Mouse (Mus musculus): ENCODE results near the gene Qprt. TPM values are rescaled to one million over a fixed set of nuclear protein-coding genes. Genes with fewer than 3 reads are reported as not detected.

Qprt gene
- polyA plus RNA-seq (2012; rRNA removed) = 0.75 and 0.76 TPM in 2 replicates

DNA sequence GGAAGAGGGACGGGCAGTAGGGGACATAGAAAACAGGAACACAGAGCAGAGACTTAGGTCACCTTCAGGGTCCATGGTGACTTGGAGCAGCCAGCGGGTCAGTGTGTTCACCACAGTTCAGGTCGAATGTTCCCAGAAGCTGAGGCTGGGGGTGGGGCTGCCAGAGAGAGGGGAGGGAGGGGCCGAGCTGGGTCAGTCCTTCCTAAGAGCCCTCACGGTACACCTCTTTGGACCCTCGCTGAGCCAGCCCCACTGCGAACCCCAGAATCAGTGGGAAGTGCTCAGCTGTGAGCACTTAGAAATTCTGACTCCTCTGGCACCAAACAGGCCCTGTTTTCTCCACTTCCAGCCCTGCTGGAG lies at the start of gene Qprt:
Qprt (minus strand) TSS at position 316 of the 360 bp plus-strand sequence.
- DNase-seq (ENCODE audit: low read depth) = no peak
- TF ChIP-seq POLR2A (IDR thresholded peaks at IDR 0.05; ENCODE audit: borderline replicate concordance, extremely low read depth, insufficient read depth, insufficient read length, poor library complexity, severe bottlenecking) (no peak), CTCF (IDR thresholded peaks at IDR 0.05; ENCODE audit: borderline replicate concordance, extremely low read depth, insufficient read depth, insufficient read length) (no peak)

DNA sequence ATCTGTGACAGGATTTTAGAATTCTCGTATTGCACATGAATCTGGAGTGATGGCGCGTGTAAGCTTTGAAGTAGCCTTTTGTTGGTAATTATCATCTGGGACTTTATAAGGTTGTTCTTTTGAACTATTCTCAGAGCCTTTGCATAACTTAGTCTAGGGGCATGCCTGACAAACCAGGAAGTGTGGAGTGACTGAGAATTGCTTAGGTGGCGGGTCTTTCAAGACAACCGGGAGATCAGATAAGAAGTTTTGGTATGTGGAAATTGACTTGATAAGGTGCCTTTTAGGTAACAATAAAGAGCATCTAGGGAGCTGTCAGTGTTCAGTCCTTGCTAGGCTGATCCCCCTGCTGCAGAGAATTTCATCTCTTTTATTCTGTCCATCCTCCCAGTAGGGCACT lies 44.5 kb upstream of the Qprt start:
- no peak for DNase-seq (ENCODE audit: low read depth)
- no peak for TF ChIP-seq CTCF (IDR thresholded peaks at IDR 0.05; ENCODE audit: borderline replicate concordance, extremely low read depth, insufficient read depth, insufficient read length)
- TF ChIP-seq POLR2A (IDR thresholded peaks at IDR 0.05; ENCODE audit: borderline replicate concordance, extremely low read depth, insufficient read depth, insufficient read length, poor library complexity, severe bottlenecking) = no peak

DNA sequence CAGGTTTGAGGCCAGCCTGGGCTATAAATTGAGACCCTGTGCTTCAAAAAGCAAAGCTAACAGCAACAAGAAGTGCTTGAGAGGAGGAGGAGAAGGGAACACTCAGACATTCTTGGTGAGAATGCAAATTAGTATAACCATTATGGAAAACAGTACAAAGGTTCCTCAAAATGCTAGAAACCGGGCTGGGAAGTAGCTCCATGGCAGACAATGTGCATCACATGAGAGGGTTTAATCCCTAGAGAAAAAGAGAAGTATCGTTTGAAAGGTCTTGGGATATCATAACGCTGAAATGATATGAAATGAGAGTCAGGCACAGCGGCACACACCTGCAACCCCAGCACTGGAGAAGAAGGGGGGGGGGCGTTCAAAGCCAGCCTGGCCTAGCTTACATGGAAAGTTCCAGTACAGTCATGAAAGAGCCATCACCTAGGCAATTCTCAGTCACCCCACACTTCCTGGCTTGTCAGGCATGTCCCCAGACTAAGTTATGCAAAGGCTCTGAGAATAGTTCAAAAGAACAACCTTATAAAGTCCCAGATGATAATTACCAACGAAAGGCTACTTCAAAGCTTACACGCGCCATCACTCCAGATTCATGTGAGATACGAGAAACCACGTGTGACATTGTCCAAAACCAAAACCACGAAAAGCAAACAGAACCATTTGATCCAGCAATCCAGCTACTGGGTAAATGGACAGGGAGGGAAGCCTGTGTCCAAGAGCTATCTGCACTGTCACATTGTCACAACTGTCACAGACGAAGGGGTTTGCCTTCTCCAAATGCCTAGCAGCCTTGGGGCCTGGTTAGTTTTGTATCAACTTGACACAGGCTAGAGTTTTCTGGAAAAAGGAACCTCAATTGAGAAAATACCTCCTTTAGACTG lies 43.8 kb upstream of the Qprt start:
- TF ChIP-seq POLR2A (IDR thresholded peaks at IDR 0.05; ENCODE audit: borderline replicate concordance, extremely low read depth, insufficient read depth, insufficient read length, poor library complexity, severe bottlenecking) (no peak), CTCF (IDR thresholded peaks at IDR 0.05; ENCODE audit: borderline replicate concordance, extremely low read depth, insufficient read depth, insufficient read length) (no peak)
- DNase-seq (ENCODE audit: low read depth) = no peak

DNA sequence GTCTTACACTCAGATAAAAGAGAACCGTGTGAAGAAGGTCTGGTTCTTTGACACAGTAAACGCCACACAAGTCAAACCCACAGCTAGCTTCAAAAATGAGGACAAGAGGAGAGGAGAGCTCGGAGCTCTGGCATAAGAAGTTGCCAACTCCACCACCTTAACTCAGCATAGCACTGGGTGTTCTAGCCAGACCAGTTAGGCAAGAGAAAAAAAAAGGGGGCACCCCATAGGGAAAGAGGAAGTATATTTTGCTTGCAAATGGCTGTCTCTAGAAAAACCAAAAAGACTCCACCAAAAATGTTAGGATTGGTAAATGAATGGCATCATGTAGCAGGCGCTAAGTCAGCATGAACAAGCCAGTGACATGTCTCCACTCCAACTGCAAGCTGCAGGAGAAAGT lies 42.0 kb upstream of the Qprt start:
- TF ChIP-seq CTCF (IDR thresholded peaks at IDR 0.05; ENCODE audit: borderline replicate concordance, extremely low read depth, insufficient read depth, insufficient read length) (no peak), POLR2A (IDR thresholded peaks at IDR 0.05; ENCODE audit: borderline replicate concordance, extremely low read depth, insufficient read depth, insufficient read length, poor library complexity, severe bottlenecking) (no peak)

DNA sequence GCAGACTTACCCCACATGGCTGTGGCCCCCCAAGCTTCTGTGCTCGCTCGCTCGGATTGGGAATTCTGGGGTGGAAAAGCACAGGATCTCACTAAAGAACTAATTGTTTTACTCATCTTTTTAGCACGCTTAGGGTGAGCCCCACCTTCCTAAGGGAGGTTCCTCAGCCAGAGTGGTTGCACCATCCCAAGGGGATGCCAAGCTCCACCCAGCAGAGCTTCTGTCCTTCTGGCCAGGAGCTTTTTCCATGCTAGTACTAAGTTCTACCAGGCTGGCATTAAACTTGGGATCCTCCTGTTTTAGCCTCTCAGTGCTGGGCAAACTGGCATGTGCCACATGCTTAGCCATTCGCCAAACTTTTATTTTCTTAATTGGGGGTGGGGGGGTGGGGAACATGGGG lies 40.5 kb upstream of the Qprt start:
- TF ChIP-seq POLR2A (IDR thresholded peaks at IDR 0.05; ENCODE audit: borderline replicate concordance, extremely low read depth, insufficient read depth, insufficient read length, poor library complexity, severe bottlenecking) (no peak), CTCF (IDR thresholded peaks at IDR 0.05; ENCODE audit: borderline replicate concordance, extremely low read depth, insufficient read depth, insufficient read length) (no peak)
- no peak for DNase-seq (ENCODE audit: low read depth)

More for the DNA sequence above, 42.0 kb upstream of the Qprt start:
- DNase-seq (ENCODE audit: low read depth) = no peak

DNA sequence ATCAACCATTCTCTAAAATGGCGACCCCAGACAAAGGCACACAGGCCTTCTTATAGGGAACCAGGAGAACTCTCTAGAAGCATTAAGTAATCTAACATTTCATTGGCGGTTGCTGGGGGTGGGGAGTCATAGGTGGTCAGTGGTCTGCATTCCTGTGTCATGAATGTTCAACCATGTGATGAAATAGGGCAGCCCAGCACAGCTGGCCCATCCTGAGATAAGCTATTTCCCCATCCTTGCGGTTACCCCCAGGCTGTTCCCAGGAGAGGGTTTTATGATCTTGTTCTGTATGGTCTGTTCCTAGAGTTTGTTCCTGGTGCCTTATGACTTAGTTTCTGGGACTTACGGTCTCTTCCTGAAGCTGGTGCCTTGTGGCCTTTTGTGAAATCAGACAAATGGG lies 35.5 kb upstream of the Qprt start:
- no peak for TF ChIP-seq CTCF (IDR thresholded peaks at IDR 0.05; ENCODE audit: borderline replicate concordance, extremely low read depth, insufficient read depth, insufficient read length)
- TF ChIP-seq POLR2A (IDR thresholded peaks at IDR 0.05; ENCODE audit: borderline replicate concordance, extremely low read depth, insufficient read depth, insufficient read length, poor library complexity, severe bottlenecking) = no peak
- no peak for DNase-seq (ENCODE audit: low read depth)

DNA sequence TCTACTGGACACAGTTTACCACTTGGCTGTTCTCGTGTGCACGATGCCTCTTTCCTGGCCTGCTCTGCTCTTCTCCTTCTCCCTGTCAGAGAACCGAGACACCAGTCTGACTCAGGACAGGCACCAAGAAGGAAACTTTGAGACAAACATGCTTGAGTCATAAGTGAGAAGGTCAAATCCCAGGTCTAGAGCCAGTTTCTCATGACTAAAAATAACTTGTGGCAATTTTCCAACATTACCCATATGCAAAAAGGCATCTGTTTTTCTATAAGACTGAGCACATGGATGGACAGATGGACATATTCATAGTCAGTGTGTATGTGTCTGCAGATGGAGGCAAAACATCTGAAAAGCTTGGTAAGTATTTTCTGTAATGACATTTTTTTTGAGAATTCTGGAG lies 31.5 kb upstream of the Qprt start:
- no peak for DNase-seq (ENCODE audit: low read depth)
- TF ChIP-seq POLR2A (IDR thresholded peaks at IDR 0.05; ENCODE audit: borderline replicate concordance, extremely low read depth, insufficient read depth, insufficient read length, poor library complexity, severe bottlenecking) (no peak), CTCF (IDR thresholded peaks at IDR 0.05; ENCODE audit: borderline replicate concordance, extremely low read depth, insufficient read depth, insufficient read length) (no peak)

DNA sequence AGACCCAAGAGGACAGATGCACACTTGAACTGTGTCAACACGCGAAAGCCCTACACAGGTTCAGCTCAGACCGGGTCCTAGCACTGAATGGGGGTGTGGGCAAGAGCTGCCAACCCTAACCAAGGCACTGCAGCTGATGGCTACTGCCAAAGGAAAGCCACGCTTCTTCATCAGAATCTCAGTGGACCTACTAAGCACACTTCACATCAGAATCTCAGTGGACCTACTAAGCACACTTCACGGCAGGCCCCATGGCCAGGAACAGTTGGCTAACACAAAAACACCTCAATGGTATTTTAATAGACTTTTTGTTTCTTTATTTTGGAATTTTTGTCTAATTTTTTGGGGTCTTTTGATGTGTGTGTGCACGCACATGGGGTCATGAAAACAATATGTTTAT lies 30.4 kb upstream of the Qprt start:
- DNase-seq (ENCODE audit: low read depth) = no peak
- TF ChIP-seq CTCF (IDR thresholded peaks at IDR 0.05; ENCODE audit: borderline replicate concordance, extremely low read depth, insufficient read depth, insufficient read length) (no peak), POLR2A (IDR thresholded peaks at IDR 0.05; ENCODE audit: borderline replicate concordance, extremely low read depth, insufficient read depth, insufficient read length, poor library complexity, severe bottlenecking) (no peak)

DNA sequence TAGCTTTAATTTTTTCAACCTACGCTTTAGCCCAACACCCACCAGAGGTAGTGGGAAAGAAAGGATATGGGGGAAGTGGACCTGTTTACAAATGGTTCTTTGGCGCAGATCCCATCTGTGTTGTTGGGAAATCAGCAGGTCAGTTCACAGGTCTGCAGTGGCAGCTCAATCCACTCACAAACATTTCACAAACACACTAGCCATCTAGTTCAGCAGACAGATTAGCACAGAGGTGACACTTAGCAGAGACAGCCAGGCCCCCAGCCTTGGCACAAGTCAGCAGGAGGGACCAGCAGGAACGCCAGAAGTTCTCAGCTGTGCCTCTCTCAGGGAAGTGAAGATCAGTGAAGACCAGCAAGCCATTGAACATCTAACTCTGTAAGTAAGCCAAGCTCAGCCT lies 25.9 kb upstream of the Qprt start:
- TF ChIP-seq POLR2A (IDR thresholded peaks at IDR 0.05; ENCODE audit: borderline replicate concordance, extremely low read depth, insufficient read depth, insufficient read length, poor library complexity, severe bottlenecking) (no peak), CTCF (IDR thresholded peaks at IDR 0.05; ENCODE audit: borderline replicate concordance, extremely low read depth, insufficient read depth, insufficient read length) (no peak)
- DNase-seq (ENCODE audit: low read depth) = no peak

DNA sequence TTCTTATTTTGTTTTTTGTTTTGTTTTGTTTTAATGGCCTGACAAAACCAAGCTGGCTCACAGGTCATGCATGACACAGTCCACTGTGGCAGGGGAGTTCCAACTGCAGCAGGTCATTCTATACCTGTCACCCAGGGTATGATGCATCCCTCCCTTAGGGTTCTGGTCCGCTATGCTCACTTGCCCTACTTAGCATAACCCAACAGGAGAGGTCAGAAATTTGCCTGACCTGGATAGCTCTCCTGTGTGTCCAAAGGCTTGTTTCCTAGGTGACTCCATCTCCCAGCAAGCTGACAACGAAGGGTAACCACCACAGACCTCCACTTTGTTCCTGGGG lies 24.2 kb upstream of the Qprt start:
- TF ChIP-seq POLR2A (IDR thresholded peaks at IDR 0.05; ENCODE audit: borderline replicate concordance, extremely low read depth, insufficient read depth, insufficient read length, poor library complexity, severe bottlenecking) (no peak), CTCF (IDR thresholded peaks at IDR 0.05; ENCODE audit: borderline replicate concordance, extremely low read depth, insufficient read depth, insufficient read length) (no peak)
- no peak for DNase-seq (ENCODE audit: low read depth)

DNA sequence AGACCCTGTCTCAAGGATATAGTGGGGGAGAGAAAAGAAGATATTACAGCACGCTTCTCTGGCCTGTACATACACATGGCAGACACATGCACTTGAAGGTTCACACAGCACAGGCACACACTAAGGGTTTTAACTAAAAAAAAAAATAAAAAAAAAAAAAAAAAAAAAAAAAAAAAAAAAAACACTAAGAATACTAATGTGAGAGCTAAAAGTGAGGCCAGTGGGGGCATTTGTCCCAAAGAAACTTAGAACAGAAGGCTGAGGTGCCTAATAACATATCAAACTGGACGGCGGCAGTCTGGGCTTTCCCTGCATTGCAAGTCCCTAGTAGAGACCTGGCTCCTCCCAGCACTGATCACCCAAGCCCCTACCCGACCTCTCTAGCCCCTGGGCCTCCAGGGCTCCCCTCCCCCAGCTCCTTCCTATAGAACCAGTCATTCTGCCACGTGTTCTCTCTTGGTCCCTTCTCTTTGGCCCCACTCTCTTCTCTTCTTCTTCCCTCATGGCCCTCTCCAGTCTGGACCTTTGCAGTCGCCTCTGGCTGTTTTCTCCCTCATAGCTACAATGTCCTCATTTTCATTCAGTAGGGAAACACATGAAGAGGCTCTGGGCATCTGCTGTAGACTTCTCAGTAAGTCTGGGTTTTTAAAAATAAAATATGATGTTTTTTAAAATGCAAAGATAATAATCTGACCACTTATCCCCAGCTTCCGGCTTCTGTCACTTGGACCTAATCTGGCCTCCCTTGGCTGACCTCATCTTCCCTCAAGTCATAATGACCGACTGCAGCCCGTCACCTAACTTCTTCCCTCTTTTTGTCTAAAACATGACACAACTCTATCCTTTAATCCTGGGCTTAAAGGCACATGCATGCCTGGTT lies 23.6 kb upstream of the Qprt start:
- no peak for DNase-seq (ENCODE audit: low read depth)
- no peak for TF ChIP-seq POLR2A (IDR thresholded peaks at IDR 0.05; ENCODE audit: borderline replicate concordance, extremely low read depth, insufficient read depth, insufficient read length, poor library complexity, severe bottlenecking)
- no peak for TF ChIP-seq CTCF (IDR thresholded peaks at IDR 0.05; ENCODE audit: borderline replicate concordance, extremely low read depth, insufficient read depth, insufficient read length)
